Mouse (Mus musculus) retina, postnatal 7 days (tissue): ENCODE data around the gene Olfml2b.

Source experiments
- DNase-seq: peaks from one replicate; pipeline ENCODE4 v3.0.0-alpha.2; 2012; ENCODE audit warnings: low read depth, low spot score

Gene Olfml2b

DNA sequence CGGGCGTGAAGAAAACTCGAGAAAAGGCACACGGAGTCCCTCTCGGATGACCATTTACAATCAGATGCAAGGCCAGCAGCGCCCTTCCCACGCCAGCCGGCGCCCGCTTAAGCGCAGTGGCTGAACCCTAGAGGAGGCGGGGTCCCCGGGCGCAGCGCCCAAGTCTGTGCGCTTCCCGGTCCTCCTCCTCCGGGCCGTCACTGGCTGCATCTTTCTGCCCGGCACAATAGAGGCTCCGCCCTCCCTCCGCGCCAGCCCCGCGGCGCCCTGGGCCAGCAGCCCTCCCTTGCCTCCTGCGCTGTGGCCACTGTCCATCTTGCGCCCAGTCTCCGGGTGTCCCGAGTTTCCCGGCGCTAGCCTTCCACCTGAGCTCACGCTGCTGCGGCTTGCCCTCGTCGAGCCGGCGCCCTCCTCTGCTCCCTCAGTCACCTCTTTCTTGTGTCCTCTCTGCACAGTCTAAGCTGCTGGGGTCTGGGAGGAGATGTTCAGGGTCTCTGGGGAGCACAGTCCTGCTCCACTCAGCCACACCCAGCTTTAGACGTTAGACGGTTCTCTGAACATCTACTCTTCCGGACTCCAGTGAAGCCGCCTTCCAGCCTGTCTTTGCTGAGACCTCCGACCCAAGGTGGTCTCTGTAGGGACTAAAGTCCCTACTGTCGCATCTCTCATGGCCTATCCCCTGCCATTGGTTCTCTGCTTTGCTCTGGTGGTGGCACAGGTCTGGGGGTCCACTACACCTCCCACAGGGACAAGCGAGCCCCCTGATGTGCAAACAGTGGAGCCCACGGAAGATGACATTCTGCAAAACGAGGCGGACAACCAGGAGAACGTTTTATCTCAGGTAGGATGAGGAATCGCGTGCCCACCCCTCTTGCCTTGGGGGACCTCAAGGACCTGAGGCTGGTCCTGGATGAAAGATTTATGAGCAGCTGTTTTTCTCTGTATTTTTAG lies at the start of gene Olfml2b:
Gene Olfml2b (plus strand): TSS at position 278 of the 951 bp plus-strand sequence.
- DNase-seq, result peak; percentile 58

DNA sequence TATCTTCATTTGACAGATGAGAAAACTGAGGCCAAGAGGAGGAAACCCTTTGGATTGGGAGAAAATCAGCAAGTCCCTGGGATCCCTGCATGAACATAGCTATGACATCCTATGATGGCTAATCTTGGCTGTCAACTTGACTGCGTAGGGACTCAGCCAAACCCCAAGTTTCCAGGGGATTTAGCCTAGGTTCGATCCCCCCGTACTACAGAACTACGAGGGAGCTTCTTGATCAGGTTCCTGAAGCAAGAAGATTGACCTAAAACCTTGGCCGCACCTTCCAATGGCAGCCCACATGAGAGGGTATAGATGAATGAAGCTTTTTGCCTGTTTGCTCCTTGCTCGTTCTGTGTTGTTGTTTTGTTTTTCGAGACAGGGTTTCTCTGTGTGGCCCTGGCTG lies 49.8 kb upstream of the Olfml2b start:
- no peak for DNase-seq

DNA sequence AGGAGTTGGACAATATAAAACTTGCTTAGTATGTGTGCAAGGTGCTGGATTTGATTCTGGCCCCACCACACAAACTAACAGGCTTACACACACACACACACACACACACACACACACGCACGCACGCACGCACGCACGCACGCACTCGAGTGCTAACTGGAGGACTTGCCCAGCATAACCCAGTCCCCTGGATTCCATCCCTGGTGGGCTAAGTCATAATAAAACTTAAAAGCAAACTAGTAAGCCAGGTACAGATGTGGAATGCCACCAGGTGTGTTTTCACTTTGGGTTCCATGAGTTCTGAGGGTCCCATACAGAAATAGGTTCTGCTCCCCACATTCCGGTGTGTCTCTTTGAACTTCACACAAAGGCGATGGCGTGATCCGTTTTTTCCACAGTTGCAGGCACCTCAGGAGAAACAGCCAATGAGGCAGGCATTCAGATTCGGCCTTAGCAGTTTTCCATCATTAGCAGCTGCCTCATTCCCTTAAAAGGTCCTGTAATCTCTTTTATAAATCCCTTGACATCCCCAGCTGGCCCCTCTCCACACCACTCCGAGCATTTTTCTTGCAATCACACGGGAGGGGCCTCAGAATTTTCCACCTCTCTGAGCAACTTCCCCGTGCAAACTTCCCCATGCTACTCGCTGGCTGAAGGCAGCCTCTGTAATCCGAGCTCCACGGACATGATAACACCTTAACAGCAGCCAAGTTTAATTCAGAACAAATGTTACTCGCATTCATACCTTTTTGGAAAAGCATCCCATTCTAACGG lies 38.9 kb upstream of the Olfml2b start:
- DNase-seq, result no peak

DNA sequence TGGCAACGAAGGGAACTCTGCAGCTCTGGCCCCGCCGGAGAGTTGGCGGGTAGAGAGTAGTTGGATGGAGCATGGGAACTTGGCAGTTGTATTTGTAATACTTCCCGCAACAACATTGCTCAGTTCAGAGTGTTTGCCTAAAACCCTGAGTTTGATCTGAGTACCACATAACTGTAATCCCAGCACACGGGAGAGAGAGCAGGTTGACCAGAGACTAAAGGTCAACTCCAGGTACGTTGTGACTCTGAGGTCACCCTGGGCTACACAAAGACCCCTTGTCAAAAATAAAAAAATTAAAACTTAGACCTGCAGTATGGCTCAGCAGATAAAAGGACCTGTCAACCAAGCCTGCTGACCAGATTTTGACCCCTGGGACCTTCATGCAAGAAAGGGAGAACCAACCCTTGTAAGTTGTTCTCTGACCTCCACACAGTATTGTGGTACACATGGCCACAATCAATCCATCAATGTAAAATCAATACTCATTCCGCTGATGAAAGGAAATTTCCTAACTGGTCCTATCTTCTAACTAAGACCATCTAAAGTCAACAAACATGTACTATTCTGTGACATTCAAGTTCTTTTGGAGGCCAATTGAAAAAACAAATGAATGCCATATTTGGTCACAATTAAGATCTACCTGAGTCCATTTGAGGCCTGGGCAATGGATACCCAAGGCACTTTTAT lies 37.0 kb upstream of the Olfml2b start:
- no peak for DNase-seq

DNA sequence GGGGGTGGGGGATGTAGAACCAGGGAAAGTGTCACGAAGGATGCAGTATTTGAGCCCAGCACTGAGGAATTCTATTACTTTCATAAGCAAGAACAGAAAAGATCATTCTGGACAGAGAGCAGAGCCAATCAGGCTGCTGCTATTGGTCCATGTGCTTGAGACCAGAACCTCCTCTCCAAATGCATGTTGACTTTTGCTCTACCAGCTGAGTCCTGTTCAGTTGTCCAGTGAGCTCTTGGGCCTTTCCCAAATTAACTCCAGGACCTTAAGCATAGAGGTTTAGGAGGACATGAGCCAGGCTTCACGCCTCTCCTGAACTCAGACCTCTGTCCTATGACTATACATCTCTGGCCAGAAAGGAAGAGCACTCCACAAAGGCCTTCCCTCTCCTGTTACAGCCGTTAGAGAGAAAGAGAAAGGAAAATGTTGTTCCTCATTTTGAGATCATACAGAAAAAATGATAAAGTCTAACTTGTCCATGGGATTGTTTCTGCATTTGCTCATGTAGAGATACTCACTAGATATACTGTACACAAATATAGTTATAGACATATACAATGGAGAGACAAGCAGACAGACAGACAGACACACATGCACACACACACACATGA lies 35.8 kb upstream of the Olfml2b start:
- no peak for DNase-seq

DNA sequence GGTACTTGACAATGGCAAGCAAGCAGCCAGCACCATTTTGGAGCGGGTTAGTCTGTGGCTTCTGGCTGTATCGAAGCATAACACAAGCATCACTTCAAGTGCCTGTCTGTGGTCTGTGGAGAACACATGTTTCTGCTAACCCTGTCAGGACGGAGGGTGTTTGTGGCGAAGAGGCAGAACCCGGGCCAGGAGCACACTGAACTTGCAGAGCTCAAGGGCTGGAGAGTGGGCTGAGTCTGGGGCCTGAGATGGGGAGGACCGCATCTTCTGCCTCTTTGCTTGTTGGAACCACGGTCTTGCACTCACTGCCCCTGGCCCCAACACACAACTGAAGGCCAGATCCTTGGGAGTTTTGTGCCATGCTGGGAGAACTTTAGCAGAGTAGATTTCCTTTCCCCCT lies 34.5 kb upstream of the Olfml2b start:
- no peak for DNase-seq

DNA sequence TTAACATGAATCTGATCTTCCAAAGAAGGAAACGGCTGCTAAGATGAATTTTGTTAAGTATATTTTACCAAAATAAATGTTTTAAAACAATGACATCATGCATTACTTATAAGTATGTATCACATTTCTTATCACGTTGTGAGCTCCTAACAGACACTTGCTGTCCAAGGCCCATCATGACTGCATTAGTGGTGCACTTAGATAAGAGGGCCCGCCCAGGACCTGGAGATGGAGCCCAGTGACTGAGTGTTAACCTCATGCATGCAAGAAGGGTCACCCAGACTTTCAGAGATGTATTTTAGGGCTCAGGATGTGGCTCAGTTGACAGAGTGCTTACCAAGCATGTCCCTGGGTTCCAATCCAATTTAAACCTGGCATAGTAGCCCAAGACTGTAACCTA lies 34.0 kb upstream of the Olfml2b start:
- no peak for DNase-seq

DNA sequence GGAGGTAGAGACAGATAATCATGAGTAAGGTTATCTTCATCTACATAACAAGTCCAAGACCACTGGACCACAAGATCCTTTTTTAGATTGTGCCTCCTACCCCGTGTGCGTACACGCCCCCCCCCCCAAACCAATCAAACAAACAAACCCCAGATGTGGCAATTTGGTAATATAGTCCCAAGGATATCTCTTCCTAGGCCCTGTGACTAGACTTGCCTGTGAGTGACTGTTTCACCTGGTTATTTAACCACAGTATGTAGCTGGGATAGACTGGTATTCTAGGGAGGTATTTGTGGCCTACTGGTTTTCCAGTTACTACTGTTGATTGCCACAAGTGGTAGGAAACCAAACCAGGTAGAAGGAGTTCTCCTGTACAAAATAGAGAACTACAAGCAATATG lies 33.6 kb upstream of the Olfml2b start:
- no peak for DNase-seq

DNA sequence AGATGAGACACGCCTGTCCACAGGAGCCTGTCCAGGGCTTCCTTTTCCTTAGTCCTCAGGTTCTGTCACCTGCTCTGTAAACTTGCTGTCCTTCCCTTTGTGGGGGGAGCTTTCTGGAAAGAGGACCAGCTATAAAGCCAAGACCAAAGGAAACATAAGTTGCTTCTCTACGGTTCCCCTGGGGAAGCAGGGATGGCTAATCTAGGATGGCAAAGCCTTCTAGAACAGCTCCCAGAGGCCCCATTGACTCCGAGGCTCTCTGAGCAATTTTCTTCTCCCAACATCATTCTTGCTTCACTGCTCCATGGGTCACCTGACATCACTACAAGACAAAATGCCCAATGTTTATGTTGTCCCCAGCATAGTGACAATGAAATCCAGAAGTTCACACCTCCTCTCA lies 32.7 kb upstream of the Olfml2b start:
- no peak for DNase-seq

DNA sequence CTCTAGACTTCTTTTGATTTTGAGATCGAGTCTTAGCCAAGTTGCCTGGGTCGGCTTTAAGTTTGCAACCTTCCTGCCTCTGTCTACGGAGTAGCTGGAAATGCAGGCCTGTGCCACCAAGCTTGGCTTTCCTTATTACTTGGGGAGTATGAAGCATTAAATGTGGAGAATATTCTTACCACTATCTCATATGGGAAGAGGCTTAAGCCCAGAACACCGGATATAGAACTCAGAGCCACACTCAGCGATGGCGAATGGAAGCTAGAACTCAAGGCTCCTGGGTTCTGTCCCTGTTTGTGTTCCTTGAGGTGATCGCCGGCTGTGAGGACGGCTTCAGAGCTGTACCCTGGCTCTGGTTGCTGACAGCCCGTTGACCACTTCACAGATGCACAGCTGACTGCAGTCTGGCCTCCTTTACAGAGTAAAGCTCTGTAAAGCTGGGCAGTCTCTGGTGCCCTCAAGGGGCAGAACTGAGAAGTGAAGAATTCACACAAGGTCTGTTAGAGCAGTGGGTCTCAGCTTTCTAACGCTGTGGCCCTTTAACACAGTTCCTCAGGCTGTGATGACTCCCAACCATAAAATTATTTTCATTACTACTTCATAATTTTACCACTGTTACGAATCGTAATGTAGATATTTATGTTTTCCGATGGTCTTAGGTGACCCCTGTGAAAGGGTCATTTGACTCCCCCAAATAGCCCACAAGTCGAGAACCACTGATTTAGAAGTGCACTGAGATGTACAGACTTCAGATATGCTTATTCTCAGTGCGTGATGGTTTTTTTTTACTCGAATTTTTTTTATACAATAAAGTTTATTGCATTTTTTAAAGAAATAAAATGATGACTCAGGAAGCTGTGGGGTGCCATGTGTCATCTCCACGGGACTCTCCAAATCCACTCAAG lies 31.1 kb upstream of the Olfml2b start:
- peak; percentile 64 for DNase-seq

DNA sequence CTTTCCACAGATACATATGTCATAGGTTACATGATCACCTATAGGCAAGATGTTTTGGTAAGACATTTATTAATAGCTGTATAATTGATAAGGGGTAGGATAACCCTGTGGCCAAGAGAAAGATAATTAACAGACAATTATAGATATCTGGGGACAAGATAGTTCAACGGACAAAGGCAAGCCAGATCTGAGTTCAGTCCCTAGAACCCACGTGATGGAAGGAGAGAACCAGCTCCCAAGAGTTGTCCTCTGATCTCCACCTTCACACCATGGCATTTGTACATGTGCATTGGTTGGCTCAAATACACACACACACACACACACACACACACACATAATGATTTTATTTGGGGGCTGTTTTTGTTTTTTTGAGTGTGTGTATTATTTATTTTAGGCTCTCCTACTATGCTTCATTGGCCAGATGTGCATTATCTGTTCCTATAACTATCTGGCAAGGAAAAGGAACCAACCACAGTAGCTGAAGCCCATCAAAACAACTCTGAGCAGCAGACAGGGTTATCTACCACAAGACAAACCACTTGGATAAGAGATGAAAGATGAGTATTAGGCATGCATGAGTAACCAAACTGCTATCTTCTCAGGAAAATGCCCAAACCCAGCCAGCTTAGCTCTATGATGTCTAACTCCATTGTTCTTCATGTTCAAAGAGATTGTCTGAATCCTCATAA lies 24.5 kb upstream of the Olfml2b start:
- no peak for DNase-seq

DNA sequence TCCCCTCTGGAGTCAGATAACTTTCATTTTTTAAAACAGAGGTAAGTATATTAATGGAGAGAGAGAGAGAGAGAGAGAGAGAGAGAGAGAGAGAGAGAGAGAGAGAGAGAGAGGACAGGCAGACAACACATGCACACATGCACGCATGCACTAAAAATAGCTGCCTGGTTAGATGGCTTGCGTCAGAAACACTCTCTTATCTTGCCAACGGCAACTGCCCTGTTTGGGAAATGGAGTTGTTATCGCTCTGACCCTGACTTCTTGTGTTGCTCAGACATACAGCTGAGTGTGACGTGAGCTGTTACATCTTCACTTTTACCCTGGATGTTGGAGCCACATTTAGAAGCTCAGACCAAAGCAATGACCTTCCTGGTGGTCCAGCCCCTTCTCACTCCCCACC lies 21.4 kb upstream of the Olfml2b start:
- DNase-seq, result no peak

DNA sequence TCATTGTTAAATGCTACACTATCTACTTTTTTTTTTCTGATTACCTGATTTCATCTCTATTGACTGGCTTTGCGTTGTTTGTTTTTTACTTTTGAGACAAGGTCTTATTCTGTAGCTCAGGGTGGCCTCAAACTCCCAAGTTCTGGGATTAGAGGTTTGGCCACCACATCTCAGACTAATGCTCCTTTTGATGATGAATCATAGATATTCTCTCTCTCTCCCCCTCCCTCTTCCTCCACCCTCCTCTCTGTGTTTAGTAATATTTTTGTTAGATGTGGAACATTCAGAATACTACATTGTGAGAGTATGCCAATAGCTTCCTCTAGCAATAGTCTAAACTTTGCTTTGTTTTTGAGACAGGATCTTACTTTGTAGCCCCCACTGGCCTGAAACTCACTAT lies 20.9 kb upstream of the Olfml2b start:
- DNase-seq, result no peak

DNA sequence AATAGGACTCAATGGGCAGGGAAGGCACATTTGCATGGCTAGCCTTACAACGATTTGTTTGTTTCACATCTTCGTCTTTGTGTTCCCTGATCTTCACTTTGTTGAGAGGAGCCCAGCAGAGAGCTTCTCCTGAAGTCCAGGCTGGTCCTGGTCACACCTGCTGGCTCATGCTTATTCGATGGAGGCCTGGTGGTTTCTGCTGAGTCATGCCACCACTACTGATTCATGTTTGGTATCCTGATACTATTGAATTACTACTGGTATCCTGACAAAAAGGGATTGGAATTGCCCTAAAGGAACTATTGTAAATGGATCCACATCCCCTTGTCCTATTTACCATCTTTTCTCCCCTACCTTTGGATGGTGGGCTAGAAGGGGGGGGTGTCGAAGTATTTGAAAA lies 13.8 kb upstream of the Olfml2b start:
- no peak for DNase-seq

DNA sequence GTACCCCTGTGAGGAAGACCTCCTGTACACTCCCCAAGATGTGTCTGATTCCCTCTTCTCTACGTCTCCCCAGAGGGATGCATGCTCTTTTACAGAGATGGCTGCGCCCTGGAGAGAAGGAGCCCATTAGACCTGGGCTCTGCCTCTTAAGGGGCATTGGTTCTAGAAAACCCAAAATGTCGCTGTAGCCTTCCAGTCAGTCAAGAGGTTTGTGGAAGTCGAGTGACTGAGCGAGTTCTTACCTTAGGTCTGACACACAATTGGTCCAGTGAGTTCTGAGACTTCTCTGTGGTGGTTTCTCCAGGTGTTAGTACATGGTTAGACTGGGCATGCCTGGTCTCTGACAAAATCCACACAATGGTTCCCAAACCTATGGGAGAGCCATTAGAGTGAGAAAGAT lies 12.8 kb upstream of the Olfml2b start:
- DNase-seq, result no peak

DNA sequence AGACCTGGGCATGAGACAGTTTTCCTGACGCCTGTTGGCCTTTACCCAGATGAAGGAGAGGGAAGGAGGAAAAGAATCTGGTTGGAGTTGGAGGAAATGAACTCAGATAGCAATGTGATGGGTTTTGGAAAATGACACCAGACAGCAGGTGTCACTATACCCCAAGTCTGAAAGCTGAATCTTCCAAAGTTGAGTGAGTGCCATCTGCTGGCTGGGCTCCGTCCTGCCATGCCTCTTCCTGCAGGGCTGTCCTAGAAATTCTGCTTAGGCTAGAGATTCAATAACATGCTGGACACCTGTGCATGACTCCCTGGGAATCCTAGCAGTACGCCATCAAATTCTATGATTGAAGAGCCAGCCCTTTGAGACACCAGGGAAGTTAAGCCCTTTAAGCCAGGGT lies 11.9 kb upstream of the Olfml2b start:
- peak; percentile 45 for DNase-seq

DNA sequence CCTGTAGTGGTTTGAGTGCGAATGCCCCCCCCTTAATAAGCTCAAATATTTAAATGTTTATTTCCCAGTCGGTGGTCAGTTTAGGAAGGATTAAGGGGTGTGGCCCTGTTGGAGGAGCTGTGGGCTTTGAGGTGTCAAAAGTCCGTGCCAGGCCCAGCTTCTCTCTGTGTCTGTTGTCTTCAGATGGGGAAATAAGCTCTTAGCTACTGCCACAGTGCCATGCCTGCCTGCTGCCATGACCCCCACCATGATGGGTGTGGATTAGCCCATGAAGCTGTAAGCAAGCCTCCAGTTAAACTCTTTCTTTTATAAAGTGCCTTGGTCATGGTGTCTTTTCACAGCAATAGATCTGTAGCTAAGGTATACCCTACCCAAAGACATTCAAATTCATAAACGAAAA lies 11.5 kb upstream of the Olfml2b start:
- DNase-seq, result no peak

DNA sequence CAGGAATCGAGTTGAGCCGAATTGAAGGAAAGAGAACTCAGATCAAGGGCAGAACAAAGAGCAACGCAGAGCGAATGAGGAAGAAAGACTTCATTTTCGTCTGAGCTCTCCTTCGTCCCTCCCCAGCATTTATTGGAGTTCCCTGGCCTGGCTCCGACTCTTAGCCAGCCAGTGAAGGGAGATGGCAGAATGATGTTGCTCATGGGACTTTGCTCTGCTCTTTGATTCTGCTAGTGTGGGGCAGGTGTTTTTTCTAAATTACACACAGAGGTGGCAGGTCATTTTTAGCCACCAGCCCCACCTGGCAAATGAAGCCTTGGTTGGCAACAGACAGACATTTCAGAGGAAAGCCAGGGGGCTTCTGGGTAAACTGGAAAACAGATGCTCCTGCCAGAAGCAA lies 5.4 kb upstream of the Olfml2b start:
- DNase-seq, result no peak

DNA sequence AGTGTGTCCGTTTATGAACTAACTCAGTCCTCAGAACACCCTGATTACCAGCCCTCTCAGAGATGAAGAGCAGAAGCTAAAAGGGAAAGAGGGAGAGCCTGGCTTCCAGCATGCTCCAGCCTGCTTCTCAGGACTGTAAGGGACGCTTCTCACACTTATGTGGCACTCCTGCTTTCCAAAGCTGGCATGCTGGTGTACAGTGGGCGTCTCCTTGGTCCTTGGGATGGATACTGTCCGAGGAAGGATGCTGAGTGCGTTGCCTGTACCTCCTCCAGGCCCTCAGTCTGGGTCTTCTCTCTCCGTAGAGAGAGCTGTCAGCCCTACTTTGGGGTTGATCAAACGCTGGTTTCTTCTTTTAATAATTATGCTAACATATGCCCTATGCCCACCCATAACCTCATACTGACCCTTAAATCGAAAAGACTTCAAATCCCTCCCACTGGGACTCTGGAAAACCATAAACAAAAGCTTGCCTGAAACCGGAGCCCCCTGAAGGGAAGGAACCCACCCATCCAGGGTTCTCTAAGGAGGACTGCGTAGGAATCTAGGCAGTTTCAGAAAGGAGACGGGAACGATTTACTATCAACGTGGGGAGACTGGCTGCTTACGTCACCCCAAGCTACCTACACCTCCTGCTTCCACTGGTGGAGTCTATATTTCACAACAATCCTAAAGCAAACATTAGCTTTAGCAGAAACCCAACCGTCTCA lies 1.7 kb downstream of the Olfml2b start:
- DNase-seq, result no peak
